Mouse (Mus musculus): ENCODE measurements around the gene Rrp1b.
"Not testable (repeated sequence)": the region's sequence is repeated elsewhere in the genome, so short reads cannot be mapped to it uniquely, and the experiment has no call there.

Rrp1b gene

DNA sequence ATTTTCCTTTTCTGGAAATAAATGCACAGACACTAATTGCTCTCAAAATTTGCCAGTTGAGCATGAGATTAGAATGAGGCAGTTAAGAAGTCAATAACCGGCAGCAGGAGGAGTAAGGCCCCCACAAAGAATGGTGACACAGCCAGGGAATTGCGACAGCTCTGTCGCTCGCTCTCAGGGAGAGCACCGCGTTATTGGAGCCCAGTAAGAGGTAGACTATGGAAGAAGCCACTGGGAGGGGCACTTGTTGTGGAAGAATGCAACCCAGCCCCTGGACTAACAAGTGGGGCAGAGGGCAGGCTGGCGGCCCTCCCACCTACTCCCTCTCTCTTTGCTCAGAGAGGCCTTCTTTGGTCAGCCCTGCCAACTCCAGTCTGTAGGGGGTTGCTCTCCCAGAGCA is 4.2 kb upstream of the Rrp1b start:
- no peak for DNase-seq (ENCODE audit: low read depth)

DNA sequence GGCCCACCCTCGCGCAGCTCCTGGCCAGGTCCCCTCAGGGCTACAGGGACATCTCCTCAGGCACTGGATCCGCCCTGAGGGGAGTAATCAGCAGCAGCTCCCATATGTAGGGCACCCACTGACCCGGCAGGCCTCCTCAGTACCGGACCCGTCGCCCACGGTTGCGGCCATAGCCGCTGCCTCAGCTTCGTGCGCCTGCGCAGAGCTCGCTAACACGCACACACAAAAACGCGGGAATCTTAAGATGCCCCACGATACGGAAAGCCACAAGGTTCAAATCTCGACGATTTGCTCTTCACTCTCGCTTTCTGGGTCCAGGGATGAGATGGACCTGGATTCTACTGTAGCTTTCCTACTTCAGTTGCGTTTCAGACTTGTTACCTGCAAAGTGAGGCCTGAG is 1.6 kb upstream of the Rrp1b start:
- DNase-seq (ENCODE audit: low read depth): no peak

DNA sequence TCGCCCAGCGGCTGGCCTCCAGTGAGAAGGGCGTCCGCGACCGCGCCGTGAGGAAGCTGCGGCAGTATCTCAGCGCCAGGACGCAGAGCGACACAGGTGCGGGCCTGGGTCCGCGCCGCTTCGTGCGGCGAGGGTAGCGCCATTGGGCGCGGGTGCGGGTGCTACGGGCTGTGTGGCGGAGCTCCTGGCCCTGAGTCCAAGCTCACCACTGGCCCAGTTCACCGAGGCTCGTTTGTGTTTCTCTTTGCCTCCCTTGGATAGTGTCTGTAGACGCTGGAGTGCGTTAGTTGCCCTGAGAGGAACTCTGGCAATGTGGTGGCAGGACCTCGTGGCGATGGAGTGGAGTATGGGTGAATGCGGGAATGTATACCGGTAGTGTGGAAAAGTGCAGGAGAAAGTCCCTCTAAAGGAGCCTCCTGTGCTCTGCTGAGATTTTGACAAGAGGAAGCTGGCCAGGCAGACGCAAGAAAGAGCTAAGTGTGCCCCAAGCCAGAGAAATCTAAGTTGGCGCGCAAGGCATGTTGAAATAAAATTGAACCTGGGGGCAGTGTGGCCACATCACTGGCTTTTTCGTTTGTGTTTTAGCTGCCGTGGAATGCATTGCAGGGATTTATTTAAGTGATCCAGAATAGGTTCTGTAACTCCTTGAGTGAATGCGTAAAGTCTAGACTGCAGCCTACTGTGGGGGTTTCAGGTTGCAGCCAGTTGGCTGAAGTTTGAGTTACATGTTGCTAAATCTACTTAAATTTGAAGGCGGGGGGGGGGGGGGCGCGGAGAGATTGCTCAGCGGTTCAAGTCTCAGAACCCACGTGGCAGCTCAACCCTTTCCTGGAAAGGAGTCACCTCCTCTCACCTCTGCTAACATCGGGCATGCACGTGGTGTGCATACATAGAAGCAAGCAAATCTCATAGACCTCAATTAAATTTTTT is 874 bp downstream of the Rrp1b start:
- peak; percentile 5 for DNase-seq (ENCODE audit: low read depth)

GRCm38 (mm10) chr17:32040263-32040662 is 4.4 kb downstream of the Rrp1b start:
- DNase-seq (ENCODE audit: low read depth): peak; percentile 19

DNA sequence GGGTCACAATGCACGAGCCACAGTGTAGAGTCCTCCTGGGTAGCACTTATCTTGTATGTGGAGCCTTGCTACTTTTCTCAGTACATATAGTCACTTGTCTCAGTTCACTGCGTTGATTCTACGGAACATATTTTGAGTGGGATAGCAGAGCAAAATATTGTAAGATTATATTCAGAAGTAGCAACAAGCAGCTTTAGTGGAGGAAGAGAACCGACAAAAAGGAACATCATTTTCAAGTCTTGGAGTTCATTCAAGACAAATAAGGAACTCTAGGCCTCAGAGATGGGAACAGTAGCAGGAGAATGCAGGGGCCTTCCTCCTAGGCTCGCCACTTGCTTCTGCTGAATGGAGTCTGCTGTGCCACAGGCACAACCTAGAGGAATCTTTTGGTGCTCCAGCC is 10.6 kb downstream of the Rrp1b start:
- DNase-seq (ENCODE audit: low read depth): no peak

DNA sequence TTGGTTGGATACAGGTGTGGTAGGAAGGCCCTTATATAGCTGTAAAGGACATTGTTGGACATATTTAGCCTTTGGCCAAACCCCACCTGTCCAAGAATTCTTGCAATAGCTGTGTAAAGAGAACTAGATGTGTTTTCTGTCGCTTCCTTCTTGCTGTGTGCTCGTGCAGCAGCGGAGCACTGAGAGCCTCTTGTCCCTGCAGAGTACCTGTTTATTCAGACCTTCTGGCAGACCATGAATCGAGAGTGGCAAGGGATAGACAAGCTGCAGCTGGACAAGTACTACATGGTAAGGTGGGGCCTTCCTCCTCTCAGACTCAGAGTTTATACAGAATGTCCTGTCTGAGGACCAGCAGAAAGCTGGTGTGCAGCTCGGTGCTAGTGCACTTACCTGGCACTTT is 12.5 kb downstream of the Rrp1b start:
- no peak for DNase-seq (ENCODE audit: low read depth)

DNA sequence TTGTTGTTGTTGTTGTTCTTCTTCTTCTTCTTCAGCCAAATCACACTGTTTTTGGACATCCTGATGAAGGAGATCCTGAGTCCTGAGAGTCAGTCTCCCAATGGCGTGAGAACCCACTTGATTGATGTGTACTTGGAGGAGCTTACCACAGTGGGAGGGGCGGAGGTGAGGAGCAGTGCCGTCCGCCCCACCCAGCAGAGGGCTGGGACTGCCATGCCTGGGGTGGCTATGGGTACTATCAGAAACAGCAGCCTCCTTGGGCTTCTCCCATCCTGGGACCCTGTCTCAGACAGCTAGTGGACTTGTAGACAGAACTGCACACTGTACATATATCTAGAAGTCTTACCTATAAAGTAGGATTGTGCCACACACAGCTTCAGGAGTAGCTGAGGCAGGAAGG is 14.0 kb downstream of the Rrp1b start:
- DNase-seq (ENCODE audit: low read depth): no peak

DNA sequence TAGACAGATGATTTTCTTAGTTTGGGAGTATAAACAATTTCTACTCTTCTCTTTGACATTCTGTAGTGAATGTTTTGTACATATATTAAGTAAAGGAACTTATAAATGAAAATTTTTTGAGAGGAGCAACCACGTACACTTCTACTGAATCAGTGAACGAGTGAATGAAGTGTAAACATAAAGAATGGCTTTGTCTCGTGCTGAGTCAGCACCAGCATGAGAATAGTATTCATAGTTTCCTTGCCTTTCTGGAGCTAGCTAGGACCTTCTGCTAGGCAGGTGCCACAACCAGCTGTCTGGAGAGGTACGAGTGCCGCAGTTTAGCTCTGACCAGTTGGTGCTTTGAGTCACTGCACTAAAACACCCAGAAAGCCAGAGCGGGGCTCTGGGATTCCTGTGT is 14.7 kb downstream of the Rrp1b start:
- DNase-seq (ENCODE audit: low read depth): no peak

DNA sequence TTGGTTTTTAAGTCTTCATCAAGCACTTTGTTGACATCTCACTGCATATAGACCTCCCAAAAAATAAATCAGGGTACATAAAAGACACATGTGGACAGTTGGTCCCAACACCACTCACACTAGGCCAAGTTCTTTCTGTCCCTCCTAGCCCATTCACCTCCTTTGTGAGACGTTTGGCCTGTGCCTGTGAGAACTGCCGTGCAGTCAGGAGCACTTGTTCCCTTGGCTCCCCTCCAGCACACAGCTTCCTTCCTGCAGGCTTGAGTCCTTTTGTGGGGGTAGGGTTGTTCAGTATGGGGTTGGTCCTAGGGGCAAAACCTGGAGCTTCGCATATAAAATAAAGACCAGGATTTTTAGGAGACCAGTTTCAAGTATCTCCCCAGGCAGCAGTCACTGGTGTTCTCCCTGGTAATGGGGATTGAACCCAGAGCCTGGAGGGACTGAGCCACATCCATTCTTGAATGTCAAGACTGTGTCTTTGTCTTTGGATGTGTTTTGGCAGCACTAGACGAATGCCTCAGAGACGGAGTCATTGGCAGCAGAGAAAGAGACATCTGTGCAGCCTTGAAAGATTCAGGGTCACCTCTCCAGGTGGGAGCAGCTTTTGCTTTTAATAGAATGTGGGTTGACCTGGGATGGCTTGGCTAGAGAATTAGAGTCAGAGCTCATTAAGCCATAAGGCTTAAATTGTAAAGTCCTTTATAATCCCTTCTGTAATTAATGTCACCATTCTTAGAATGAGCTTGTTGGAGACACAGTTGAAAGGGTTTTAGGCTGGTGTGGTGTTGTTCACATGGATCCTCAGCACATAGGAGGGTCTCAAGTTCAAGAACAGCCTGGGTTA is 16.6 kb downstream of the Rrp1b start:
- no peak for DNase-seq (ENCODE audit: low read depth)

DNA sequence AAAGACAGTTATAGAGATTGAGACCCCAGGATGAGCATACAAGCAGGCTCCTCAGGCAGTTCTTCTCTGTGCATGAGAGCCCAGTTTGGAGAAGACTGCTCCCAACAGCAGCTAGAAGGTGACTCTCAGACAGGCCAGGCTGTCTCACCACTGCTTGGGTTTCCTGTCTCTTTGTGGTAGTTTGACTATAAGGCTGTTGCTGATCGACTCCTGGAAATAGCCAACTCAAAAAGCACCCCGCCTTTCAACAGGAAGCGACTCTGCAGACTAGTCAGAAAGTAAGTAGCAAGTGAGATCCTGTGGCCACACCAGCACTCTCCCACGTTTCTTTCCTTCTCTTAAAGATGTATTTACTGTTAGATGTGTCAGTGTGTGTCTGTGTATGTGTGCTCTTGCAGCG is 17.8 kb downstream of the Rrp1b start:
- DNase-seq (ENCODE audit: low read depth): no peak

- no peak for DNase-seq (ENCODE audit: low read depth)
Observed at GRCm38 (mm10) chr17:32057843-32058242, 21.9 kb downstream of the Rrp1b start.

DNA sequence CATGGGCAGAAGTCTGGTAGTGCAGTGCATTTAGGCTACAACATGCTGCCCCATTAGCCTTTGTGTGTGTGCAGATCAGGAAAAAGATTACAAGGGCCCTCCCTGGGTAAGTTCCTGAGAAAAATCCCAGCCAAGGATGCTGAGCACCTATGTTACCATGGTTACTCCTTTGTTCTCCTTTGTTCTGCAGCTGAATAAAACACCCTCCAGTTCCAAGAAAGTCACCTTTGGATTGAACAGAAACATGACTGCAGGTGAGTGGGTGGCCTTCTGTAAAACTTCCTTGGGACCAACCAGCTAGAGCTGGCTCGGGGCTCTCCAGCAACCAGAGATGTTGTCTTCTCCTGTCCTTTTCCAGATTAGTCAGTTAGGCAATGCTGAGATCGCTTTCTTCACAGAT is 23.2 kb downstream of the Rrp1b start:
- DNase-seq (ENCODE audit: low read depth): no peak

DNA sequence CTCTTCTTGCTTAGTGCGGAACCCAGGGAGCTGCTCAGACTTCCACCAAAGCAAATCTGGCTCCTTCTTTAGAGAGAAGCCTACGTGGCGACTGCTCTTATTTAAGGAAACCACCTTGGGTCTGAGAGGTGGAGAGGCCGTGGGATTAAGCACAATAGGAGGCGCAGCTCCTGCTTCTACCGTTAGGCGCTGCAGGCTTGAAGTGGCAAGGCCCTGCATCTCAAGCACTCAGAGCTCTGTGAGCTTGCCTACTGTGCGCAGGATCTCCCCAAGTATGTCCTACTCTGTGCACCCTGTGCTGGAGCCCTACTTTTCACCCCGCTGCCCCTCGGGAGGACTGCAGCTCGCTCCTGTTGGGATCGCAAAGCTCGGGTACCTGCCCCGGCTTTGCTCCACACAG is 25.3 kb downstream of the Rrp1b start:
- DNase-seq (ENCODE audit: low read depth): no peak

- no peak for DNase-seq (ENCODE audit: low read depth)
Observed at GRCm38 (mm10) chr17:32063654-32064053, 27.8 kb downstream of the Rrp1b start.

DNA sequence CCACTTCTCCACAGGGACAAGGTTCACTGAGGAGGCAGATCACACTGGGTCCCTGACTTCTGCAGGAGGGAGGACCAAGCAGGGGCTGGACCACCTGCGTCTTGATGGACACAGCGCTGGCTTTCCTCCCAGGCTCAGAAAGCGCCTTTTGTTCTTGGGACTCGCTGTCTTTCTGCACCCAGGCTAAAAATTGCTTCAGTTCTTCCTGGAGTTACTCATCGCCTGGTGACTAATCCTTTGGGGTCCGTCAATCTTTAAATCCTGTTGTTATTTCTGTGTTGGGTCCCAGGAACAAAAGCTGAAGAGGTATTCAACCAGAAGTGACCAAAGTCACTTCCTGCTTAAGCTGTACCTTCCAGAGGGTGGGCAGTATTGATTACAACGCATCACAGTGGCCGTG is 28.9 kb downstream of the Rrp1b start:
- DNase-seq (ENCODE audit: low read depth): not testable (repeated sequence)

- no peak for DNase-seq (ENCODE audit: low read depth)
Observed at GRCm38 (mm10) chr17:32067541-32067940, 31.6 kb downstream of the Rrp1b start.

DNA sequence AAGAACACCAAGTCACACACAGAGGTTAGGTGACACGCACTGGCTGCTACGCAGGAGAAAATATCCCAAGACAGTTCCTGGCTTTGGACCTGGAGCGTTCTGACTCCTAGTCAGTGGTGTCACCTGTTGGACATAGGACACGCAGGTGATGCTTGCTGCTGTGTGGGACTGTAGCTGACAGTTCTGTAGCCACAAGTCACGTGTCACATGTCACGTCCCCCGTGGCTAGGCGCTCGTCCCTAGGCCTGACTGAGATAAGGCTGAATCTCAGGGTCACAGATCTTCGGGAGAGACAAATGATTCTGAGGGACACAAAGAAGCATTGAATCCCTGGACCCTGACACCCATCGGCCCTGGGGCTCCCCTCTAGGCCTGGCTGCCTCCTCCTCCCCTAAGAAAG is 32.5 kb downstream of the Rrp1b start:
- DNase-seq (ENCODE audit: low read depth): no peak

DNA sequence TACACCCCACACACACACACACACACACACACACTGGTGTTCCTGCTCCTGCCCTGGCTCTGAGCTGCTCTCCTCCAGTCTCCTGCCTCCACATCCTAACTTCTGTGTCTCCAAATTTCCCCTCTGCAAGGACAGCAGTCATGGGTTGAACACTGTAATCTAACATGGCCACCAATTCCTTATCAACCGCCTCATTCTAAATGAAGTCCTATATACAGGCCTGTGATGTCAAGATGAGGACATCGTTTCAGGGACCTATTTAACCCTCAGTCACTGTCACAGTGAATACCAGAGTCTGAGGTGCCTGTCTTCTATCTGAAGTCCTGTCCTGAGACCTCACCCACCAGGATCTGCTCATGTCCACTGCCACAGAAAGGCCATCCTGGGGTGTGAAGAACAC is 32.9 kb downstream of the Rrp1b start:
- no peak for DNase-seq (ENCODE audit: low read depth)

DNA sequence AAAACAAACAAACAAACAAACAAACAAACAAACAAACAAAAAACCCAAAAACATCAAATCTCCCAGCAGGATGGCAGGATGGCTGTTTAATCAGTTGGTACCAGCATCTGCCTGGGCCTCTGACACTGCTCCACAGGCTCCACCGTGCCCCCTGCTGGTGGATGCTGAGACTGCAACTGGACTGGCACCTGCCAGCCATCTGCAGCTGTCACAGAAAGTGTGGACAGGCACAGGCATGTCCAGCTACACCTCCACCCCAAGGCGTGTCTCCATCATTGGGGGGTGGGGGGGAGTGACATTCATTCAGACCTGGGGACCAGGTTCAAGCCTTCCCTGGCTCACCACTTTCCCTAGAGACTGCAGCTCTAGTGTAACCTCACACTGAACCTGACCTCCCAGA is 37.5 kb downstream of the Rrp1b start:
- DNase-seq (ENCODE audit: low read depth): peak; percentile 66

- no peak for DNase-seq (ENCODE audit: low read depth)
Observed at GRCm38 (mm10) chr17:32074658-32075057, 38.8 kb downstream of the Rrp1b start.

- no peak for DNase-seq (ENCODE audit: low read depth)
Observed at GRCm38 (mm10) chr17:32075164-32075563, 39.3 kb downstream of the Rrp1b start.

GRCm38 (mm10) chr17:32083351-32083750 is 47.5 kb downstream of the Rrp1b start:
- DNase-seq (ENCODE audit: low read depth): no peak

DNA sequence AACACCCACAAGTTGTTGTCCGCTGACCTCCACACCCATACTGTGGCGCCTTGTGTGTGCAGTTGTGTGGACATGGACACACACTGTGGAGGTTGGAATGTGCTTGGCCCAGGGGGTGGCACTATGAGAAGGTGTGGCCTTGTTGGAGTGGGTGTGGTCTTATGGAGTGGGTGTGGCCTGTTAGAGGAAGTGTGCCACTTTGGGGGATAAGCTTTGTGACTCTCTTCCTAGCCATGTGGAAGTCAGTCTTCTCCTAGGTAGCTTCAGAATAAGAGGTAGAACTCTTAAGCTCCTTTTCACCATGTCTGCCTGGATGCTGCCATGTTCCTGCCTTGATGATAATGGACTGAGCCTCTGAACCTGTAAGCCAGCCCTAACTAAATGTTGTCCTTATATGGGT is 51.2 kb downstream of the Rrp1b start:
- DNase-seq (ENCODE audit: low read depth): no peak
